11 mouse cellular contexts compared by ENCODE assay signal in genomic region chr19:42902410-42903021, GRCm38 (mm10).
A peak's percentile ranks its signal among the peaks of the same experiment; 100 is the strongest.
DNase-seq lines count a peak whose midpoint lies in the region; ATAC-seq lines count a peak whose summit lies in the region.
"Had no signal": no experiment of that assay in that cellular context is flagged by ENCODE, and none has a peak within 500 bp of the region (broad histone marks: within the 10 kb centered on the region; RNA-seq: fewer than 3 reads in every experiment).

No protein-coding gene starts in this region.

- H3K27ac ChIP-seq in hindbrain, embryonic 12.5 days: no peak overlapping the region
- H3K27ac ChIP-seq in limb, embryonic 10.5 days: peak overlapping the region; percentile 54; the same call in 1 of the 2 replicates

- no peaks in the 10 kb centered on the region for H3K27me3 ChIP-seq in hindbrain, embryonic 12.5 days
- H3K27me3 ChIP-seq in limb, embryonic 10.5 days (ENCODE audit: low read depth, poor library complexity, severe bottlenecking): no peaks in the 10 kb centered on the region

- no peak overlapping the region for H3K4me3 ChIP-seq in hindbrain, embryonic 12.5 days
- H3K4me3 ChIP-seq in limb, embryonic 10.5 days: no peak overlapping the region

- ATAC-seq in hindbrain, embryonic 12.5 days (ENCODE audit: low FRiP score): 0 out of 2 replicates have a peak, but pooled peaks have one; percentile 38

- no peaks in the 10 kb centered on the region for H3K9me3 ChIP-seq in hindbrain, embryonic 12.5 days (replicated peaks)
- H3K9me3 ChIP-seq in limb, embryonic 10.5 days (replicated peaks): no peaks in the 10 kb centered on the region
- H3K9me3 ChIP-seq: G1E had no signal

- no peak overlapping the region for H3K4me2 ChIP-seq in hindbrain, embryonic 12.5 days (replicated peaks)

- H3K9ac ChIP-seq in hindbrain, embryonic 12.5 days: no peak overlapping the region

- 70% methylated on average over 6 of the region's 6 CpGs for WGBS in hindbrain, embryonic 12.5 days
- 76% methylated on average over 6 of the region's 6 CpGs for WGBS in limb, embryonic 10.5 days

- peak; percentile 5 for DNase-seq in retina, embryonic 14.5 days (ENCODE audit: low spot score)
- no peak for DNase-seq in retina, postnatal 1 day
- DNase-seq in limb, embryonic 10.5 days (ENCODE audit: low spot score): no peak
- DNase-seq in thymus, adult 18-20 months: no peak
- no peak for DNase-seq in heart, postnatal 4 days
- no peak for DNase-seq in gastrocnemius, postnatal 25 days
- DNase-seq: adrenal gland, postnatal 14 days; gastrocnemius, postnatal 10 days; kidney, adult 9 months had no signal

- H3K4me1 ChIP-seq in hindbrain, embryonic 12.5 days: peaks cover 19% of the 10 kb centered on the region
- peaks cover 30% of the 10 kb centered on the region for H3K4me1 ChIP-seq in limb, embryonic 10.5 days

- H3K36me3 ChIP-seq in hindbrain, embryonic 12.5 days: no peaks in the 10 kb centered on the region
- no peaks in the 10 kb centered on the region for H3K36me3 ChIP-seq in limb, embryonic 10.5 days
- H3K36me3 ChIP-seq: G1E had no signal
